Mouse (Mus musculus) liver, adult 2 months (tissue): Measurements from ENCODE around the gene Dusp8. TPM values are rescaled to one million over a fixed set of nuclear protein-coding genes. Genes with fewer than 3 reads are reported as not detected.

ENCODE experiments used
- DNase-seq: peaks from one replicate; pipeline ENCODE4 v3.0.0-alpha.2; 2011; ENCODE audit warnings: low read depth, low spot score; ENCODE audit errors: extremely low read depth
- H3K27ac ChIP-seq: fragments of 200-500 bp; replicated peaks from 2 replicates; pipeline ENCODE4 v1.5.1; 2012; ENCODE audit warnings: low read depth, mild to moderate bottlenecking, control low read depth, inconsistent platforms, low read length; ENCODE audit not compliant: insufficient read depth
- H3K27me3 ChIP-seq: fragments of 200-500 bp; 2 replicates; pipeline ENCODE4 v1.6.1; 2012; ENCODE audit warnings: mild to moderate bottlenecking, moderate library complexity, low read length, inconsistent platforms; ENCODE audit not compliant: control insufficient read depth, insufficient read depth
- H3K36me3 ChIP-seq: fragments of 200-500 bp; 2 replicates; pipeline ENCODE4 v1.6.1; 2012; ENCODE audit warnings: low read length, inconsistent platforms; ENCODE audit not compliant: control insufficient read depth, insufficient read depth
- H3K4me1 ChIP-seq: fragments of 200-500 bp; 2 replicates; pipeline ENCODE4 v1.6.1; 2011; ENCODE audit warnings: low read length; ENCODE audit not compliant: control insufficient read depth, insufficient read depth
- H3K4me3 ChIP-seq: fragments of 200-500 bp; 2 replicates; pipeline ENCODE4 v1.5.1; 2011; ENCODE audit warnings: low read depth, mild to moderate bottlenecking, control low read depth, low read length, moderate library complexity; ENCODE audit not compliant: insufficient read depth
- H3K79me2 ChIP-seq: fragments of 200-500 bp; 2 replicates; pipeline ENCODE4 v1.6.1; 2012; ENCODE audit warnings: inconsistent platforms, mild to moderate bottlenecking, low read length, moderate library complexity; ENCODE audit not compliant: control insufficient read depth, insufficient read depth
- H3K9ac ChIP-seq: fragments of 200-500 bp; 2 replicates; pipeline ENCODE4 v1.6.1; 2012; ENCODE audit warnings: low read depth, mild to moderate bottlenecking, control low read depth, inconsistent platforms, low read length
- CTCF ChIP-seq: fragments of 200-500 bp; IDR thresholded peaks from 2 replicates; pipeline ENCODE4 v1.5.1; 2011; ENCODE audit warnings: low read depth, low read length, control low read depth
- POLR2A ChIP-seq: fragments of 200-500 bp; IDR thresholded peaks from 2 replicates; pipeline ENCODE4 v1.6.1; 2011; ENCODE audit warnings: low read length, control low read depth; ENCODE audit not compliant: insufficient read depth; ENCODE audit errors: extremely low read depth
- WGBS: fragments of 180-500 bp; shearing (Covaris S2); methylation state at CpG from one replicate; pipeline ENCODE4 v1.1.7; 2018; 5-methylcytosine and 5-hydroxymethylcytosine counted together
- polyA plus RNA-seq: library from polyadenylated mRNA; depleted of rRNA; stranded (reverse); fragments of >200 nt; gene quantifications from 2 replicates; pipeline ENCODE4 v1.2.3, GENCODE M21; 2012; rRNA removed
- total RNA-seq: library from RNA; depleted of rRNA; stranded (reverse); fragments of >200 nt; gene quantifications from 2 replicates; pipeline ENCODE4 v1.2.3, GENCODE M21; 2014; rRNA removed

Dusp8 gene
- total and polyA plus RNA-seq, 2 experiments = under 0.01 to 0.48 TPM

GRCm38 (mm10) chr7:142035048-142035811, 60.4 kb downstream of the Dusp8 start:
- no peak for DNase-seq
- Histone ChIP-seq H3K9ac (no peak overlapping the region), H3K36me3 (no peaks in the 10 kb centered on the region), H3K27me3 (no peaks in the 10 kb centered on the region), H3K27ac (no peak overlapping the region), H3K79me2 (peaks cover 57% of the 10 kb centered on the region), H3K4me1 (peaks cover 11% of the 10 kb centered on the region), H3K4me3 (no peak overlapping the region)
- no peak for TF ChIP-seq POLR2A
- TF ChIP-seq CTCF = no peak
- WGBS = 19% methylated on average over 2 of the region's 2 CpGs

- Histone ChIP-seq H3K27me3 (no peaks in the 10 kb centered on the region), H3K9ac (no peak overlapping the region), H3K4me1 (peaks cover 10% of the 10 kb centered on the region), H3K36me3 (no peaks in the 10 kb centered on the region), H3K27ac (no peak overlapping the region), H3K4me3 (no peak overlapping the region), H3K79me2 (peaks cover 50% of the 10 kb centered on the region)
- WGBS = 60% methylated on average over 2 of the region's 2 CpGs
- peak; percentile 44 for DNase-seq
- TF ChIP-seq POLR2A = no peak
- TF ChIP-seq CTCF = no peak
Observed at GRCm38 (mm10) chr7:142034198-142034597, 61.4 kb downstream of the Dusp8 start.

- Histone ChIP-seq H3K36me3 (no peaks in the 10 kb centered on the region), H3K27me3 (no peaks in the 10 kb centered on the region), H3K4me3 (no peak overlapping the region), H3K27ac (no peak overlapping the region), H3K79me2 (peaks cover 44% of the 10 kb centered on the region), H3K9ac (no peak overlapping the region), H3K4me1 (peaks cover 9% of the 10 kb centered on the region)
- DNase-seq = no peak
- TF ChIP-seq CTCF (no peak), POLR2A (no peak)
Observed at GRCm38 (mm10) chr7:142030073-142030472, 65.6 kb downstream of the Dusp8 start.

Other genes starting within 250 kb of the Dusp8 start
- gene Tollip, start 177.3 kb downstream of the Dusp8 start, total RNA-seq = 25.9 and 32.3 TPM in 2 replicates
- gene Tollip, start 177.3 kb downstream of the Dusp8 start, polyA plus RNA-seq = 48.2 and 51.6 TPM in 2 replicates
- gene Brsk2, start 146.1 kb downstream of the Dusp8 start, total RNA-seq = 0.07 and 0.09 TPM in 2 replicates
- gene Brsk2, start 146.1 kb downstream of the Dusp8 start, polyA plus RNA-seq = not detected in 2 replicates
- 26.2 and 27.6 TPM in 2 replicates for gene Mob2, start 34.8 kb downstream of the Dusp8 start, total RNA-seq
- gene Mob2, start 34.8 kb downstream of the Dusp8 start, polyA plus RNA-seq = 24.0 and 26.4 TPM in 2 replicates
- not detected in 2 replicates for gene Gm45618, start 24.9 kb upstream of the Dusp8 start, total RNA-seq
- not detected in 2 replicates for gene Gm45618, start 24.9 kb upstream of the Dusp8 start, polyA plus RNA-seq
- not detected in 2 replicates for gene Gm39115, start 40.2 kb upstream of the Dusp8 start, total RNA-seq
- not detected in 2 replicates for gene Gm39115, start 40.2 kb upstream of the Dusp8 start, polyA plus RNA-seq
- gene Gm45337, start 48.8 kb upstream of the Dusp8 start, total RNA-seq = not detected in 2 replicates
- gene Gm45337, start 48.8 kb upstream of the Dusp8 start, polyA plus RNA-seq = not detected in 2 replicates
- not detected in 2 replicates for gene Gm29735, start 61.3 kb upstream of the Dusp8 start, total RNA-seq
- gene Gm29735, start 61.3 kb upstream of the Dusp8 start, polyA plus RNA-seq = not detected in 2 replicates
- gene Gm4553, start 69.9 kb upstream of the Dusp8 start, total RNA-seq = not detected in 2 replicates
- gene Gm4553, start 69.9 kb upstream of the Dusp8 start, polyA plus RNA-seq = not detected in 2 replicates
- gene Krtap5-2, start 80.2 kb upstream of the Dusp8 start, total RNA-seq = not detected in 2 replicates
- not detected in 2 replicates for gene Krtap5-2, start 80.2 kb upstream of the Dusp8 start, polyA plus RNA-seq
- not detected in 2 replicates for gene Gm10153, start 94.5 kb upstream of the Dusp8 start, total RNA-seq
- gene Gm10153, start 94.5 kb upstream of the Dusp8 start, polyA plus RNA-seq = not detected in 2 replicates
- not detected in 2 replicates for gene Krtap5-3, start 105.5 kb upstream of the Dusp8 start, total RNA-seq
- not detected in 2 replicates for gene Krtap5-3, start 105.5 kb upstream of the Dusp8 start, polyA plus RNA-seq
- gene Gm7579, start 116.0 kb upstream of the Dusp8 start, total RNA-seq = not detected in 2 replicates
- not detected in 2 replicates for gene Gm7579, start 116.0 kb upstream of the Dusp8 start, polyA plus RNA-seq
- gene Krtap5-5, start 134.1 kb upstream of the Dusp8 start, total RNA-seq = not detected in 2 replicates
- not detected in 2 replicates for gene Krtap5-5, start 134.1 kb upstream of the Dusp8 start, polyA plus RNA-seq
- gene Gm40460, start 145.2 kb upstream of the Dusp8 start, total RNA-seq = not detected in 2 replicates
- not detected in 2 replicates for gene Gm40460, start 145.2 kb upstream of the Dusp8 start, polyA plus RNA-seq
- gene Gm2431, start 162.5 kb upstream of the Dusp8 start, total RNA-seq = not detected in 2 replicates
- not detected in 2 replicates for gene Gm2431, start 162.5 kb upstream of the Dusp8 start, polyA plus RNA-seq
- not detected in 2 replicates for gene Gm4559, start 178.5 kb upstream of the Dusp8 start, total RNA-seq
- gene Gm4559, start 178.5 kb upstream of the Dusp8 start, polyA plus RNA-seq = not detected in 2 replicates
- not detected in 2 replicates for gene Krtap5-1, start 201.3 kb upstream of the Dusp8 start, total RNA-seq
- not detected in 2 replicates for gene Krtap5-1, start 201.3 kb upstream of the Dusp8 start, polyA plus RNA-seq
- gene Krtap5-4, start 207.7 kb upstream of the Dusp8 start, total RNA-seq = not detected in 2 replicates
- gene Krtap5-4, start 207.7 kb upstream of the Dusp8 start, polyA plus RNA-seq = not detected in 2 replicates